Mouse (Mus musculus) liver, embryonic 11.5 days (tissue): ENCODE measurements around the gene Mfsd4a. TPM values are rescaled to one million over a fixed set of nuclear protein-coding genes. Genes with fewer than 3 reads are reported as not detected.
A peak's percentile ranks its signal among the peaks of the same experiment; 100 is the strongest.

Experiments used
- ATAC-seq: fragments of 200-750 bp; cut with Nextera tagmentation; replicated peaks from 2 replicates; pipeline ENCODE4 v1.8.0; 2017; ENCODE audit warnings: moderate number of reproducible peaks, mild to moderate bottlenecking, moderate TSS enrichment, moderate library complexity; ENCODE audit not compliant: low FRiP score
- DNase-seq: peaks from one replicate; pipeline ENCODE4 v3.0.0-alpha.2; 2017; ENCODE audit warnings: low spot score
- H3K27ac ChIP-seq: fragments of 300-500 bp; sonication (generic); 2 replicates; pipeline ENCODE4 v1.5.1; 2014; ENCODE audit warnings: mild to moderate bottlenecking, low read depth, low read length, control low read depth
- H3K27me3 ChIP-seq: fragments of 300-500 bp; sonication (generic); replicated peaks from 2 replicates; pipeline ENCODE4 v1.6.1; 2014; ENCODE audit warnings: low read length, mixed read lengths; ENCODE audit not compliant: control insufficient read depth, insufficient read depth
- H3K36me3 ChIP-seq: fragments of 300-500 bp; sonication (generic); 2 replicates; pipeline ENCODE4 v1.6.1; 2014; ENCODE audit warnings: mild to moderate bottlenecking, low read length, moderate library complexity, mixed read lengths; ENCODE audit not compliant: control insufficient read depth, insufficient read depth
- H3K4me1 ChIP-seq: fragments of 300-500 bp; sonication (generic); replicated peaks from 2 replicates; pipeline ENCODE4 v1.6.1; 2014; ENCODE audit warnings: low read length, mixed read lengths; ENCODE audit not compliant: control insufficient read depth, insufficient read depth
- H3K4me2 ChIP-seq: fragments of 300-500 bp; sonication (generic); 2 replicates; pipeline ENCODE4 v1.6.1; 2014; ENCODE audit warnings: mild to moderate bottlenecking, control low read depth, moderate library complexity
- H3K4me3 ChIP-seq: fragments of 300-500 bp; sonication (generic); 2 replicates; pipeline ENCODE4 v1.5.1; 2014; ENCODE audit warnings: low read depth, low read length, control low read depth
- H3K9ac ChIP-seq: fragments of 300-500 bp; sonication (generic); 2 replicates; pipeline ENCODE4 v1.6.1; 2014; ENCODE audit warnings: low read depth, low read length, control low read depth
- H3K9me3 ChIP-seq: fragments of 300-500 bp; sonication (generic); 2 replicates; pipeline ENCODE4 v1.6.1; 2016; ENCODE audit warnings: low read length, inconsistent platforms, mixed read lengths; ENCODE audit not compliant: control insufficient read depth
- WGBS: fragments of 180-500 bp; shearing (Covaris S2); extraction: QIAGEN DNeasy Blood & Tissue Kit; methylation state at CpG from one replicate; pipeline ENCODE4 v1.1.7; 2014; 5-methylcytosine and 5-hydroxymethylcytosine counted together
- polyA plus RNA-seq: library from polyadenylated mRNA; unstranded; fragments of >200 nt; fragmentation: Nextera tagmentation; extraction: Ambion mirVana; gene quantifications from 2 replicates; pipeline ENCODE4 v1.2.1, GENCODE M21; 2014

Mfsd4a gene
- polyA plus RNA-seq, 1 experiment from 2014 or later: 9.9 TPM

DNA sequence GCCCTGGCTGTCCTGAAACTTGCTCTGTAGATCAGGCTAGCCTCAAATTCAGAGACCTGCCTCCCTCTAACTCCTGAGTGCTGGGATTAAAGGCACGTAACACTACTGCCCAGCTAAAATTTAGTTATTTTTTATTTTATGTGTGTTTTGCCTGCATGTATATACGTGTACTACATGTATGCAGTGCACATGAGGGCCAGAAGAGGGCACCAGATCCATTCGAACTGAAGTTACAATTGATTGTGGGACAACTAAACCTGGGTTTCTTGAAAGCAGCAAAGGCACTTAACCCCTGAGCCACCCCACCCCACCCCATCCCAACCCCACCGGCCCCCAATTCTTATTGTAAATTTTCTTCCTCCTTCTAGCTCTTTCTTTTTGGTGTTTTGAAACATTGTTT, 72.8 kb downstream of the Mfsd4a start:
- Histone ChIP-seq H3K4me1 (no peaks in the 10 kb centered on the region), H3K27ac (no peak overlapping the region), H3K9me3 (no peaks in the 10 kb centered on the region), H3K4me2 (no peak overlapping the region), H3K27me3 (no peaks in the 10 kb centered on the region), H3K4me3 (no peak overlapping the region), H3K36me3 (no peaks in the 10 kb centered on the region), H3K9ac (no peak overlapping the region)
- DNase-seq: no peak
- ATAC-seq: no peak
- WGBS: 22% methylated on average over 4 of the region's 4 CpGs

DNA sequence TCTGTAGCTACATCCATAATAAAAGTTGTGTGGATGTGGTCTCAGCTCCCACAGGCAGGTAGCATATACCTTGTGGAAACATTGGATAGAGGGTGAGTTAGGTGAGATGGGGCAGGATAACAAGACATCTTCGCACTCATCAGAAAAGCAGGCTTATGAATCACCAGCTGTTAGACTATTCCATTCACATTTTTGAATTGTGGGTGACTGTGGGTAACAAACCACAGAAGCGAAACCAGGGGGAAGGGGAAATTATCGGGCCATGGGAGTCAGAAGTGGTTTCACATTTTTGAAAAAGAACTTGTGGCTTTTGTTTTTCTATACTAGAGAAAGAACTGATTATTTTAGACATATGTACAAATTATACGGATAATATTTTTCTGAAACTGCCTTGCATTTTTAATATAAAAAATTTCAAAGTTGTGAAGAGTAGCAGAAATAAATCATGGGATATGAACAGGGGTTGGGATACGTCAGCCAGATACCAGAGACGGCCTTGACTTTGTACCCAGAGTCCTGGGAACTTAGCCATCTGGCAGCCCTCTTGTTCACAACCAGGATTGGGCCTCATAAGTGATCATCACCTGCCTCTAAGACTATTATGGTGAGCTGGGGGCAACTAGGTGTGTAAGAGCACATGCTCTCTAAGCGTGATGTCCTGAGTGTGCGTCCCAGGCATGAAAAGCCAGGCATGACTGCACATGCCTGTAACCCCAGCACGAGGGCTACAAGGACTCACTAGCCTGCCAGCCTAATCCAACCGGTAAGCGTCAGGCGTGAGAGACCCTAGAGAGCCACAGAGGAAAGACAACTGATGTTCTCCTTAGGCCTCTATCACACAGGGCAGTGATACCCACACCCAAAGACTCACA, 74.5 kb downstream of the Mfsd4a start:
- Histone ChIP-seq H3K4me1 (no peaks in the 10 kb centered on the region), H3K27me3 (no peaks in the 10 kb centered on the region), H3K27ac (no peak overlapping the region), H3K36me3 (no peaks in the 10 kb centered on the region), H3K9ac (no peak overlapping the region), H3K9me3 (no peaks in the 10 kb centered on the region), H3K4me2 (no peak overlapping the region), H3K4me3 (no peak overlapping the region)
- ATAC-seq (no peak), DNase-seq (no peak)
- 81% methylated on average over 12 of the region's 12 CpGs for WGBS

DNA sequence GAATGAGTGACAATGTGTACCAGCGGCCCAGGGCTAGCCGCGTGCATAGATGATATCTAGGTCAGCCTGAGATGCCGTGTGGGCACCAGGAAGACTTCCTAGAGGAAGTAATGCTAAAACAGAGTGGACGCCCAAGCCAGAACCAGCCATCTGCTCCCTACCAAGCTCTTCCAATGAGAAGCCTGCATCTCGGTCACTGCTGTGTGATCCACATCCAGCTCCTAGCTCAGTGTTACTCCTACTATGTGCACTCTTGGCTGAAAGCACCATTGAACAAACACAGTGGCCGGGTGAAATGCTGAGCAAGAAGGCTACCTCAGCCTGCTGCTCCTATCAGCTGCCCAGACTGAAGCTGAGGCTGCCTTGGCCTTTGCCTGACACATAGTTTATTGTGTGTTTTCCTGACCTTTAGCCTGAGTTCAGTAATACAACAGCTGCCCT, 75.3 kb downstream of the Mfsd4a start:
- H3K9ac ChIP-seq: no peak overlapping the region
- no peak for ATAC-seq
- DNase-seq: no peak
- H3K4me1 ChIP-seq: no peaks in the 10 kb centered on the region
- 66% methylated on average over 7 of the region's 7 CpGs for WGBS
- H3K36me3 ChIP-seq: no peaks in the 10 kb centered on the region
- H3K4me3 ChIP-seq: no peak overlapping the region
- H3K9me3 ChIP-seq: no peaks in the 10 kb centered on the region
- H3K4me2 ChIP-seq: no peak overlapping the region
- H3K27me3 ChIP-seq: no peaks in the 10 kb centered on the region
- no peak overlapping the region for H3K27ac ChIP-seq

DNA sequence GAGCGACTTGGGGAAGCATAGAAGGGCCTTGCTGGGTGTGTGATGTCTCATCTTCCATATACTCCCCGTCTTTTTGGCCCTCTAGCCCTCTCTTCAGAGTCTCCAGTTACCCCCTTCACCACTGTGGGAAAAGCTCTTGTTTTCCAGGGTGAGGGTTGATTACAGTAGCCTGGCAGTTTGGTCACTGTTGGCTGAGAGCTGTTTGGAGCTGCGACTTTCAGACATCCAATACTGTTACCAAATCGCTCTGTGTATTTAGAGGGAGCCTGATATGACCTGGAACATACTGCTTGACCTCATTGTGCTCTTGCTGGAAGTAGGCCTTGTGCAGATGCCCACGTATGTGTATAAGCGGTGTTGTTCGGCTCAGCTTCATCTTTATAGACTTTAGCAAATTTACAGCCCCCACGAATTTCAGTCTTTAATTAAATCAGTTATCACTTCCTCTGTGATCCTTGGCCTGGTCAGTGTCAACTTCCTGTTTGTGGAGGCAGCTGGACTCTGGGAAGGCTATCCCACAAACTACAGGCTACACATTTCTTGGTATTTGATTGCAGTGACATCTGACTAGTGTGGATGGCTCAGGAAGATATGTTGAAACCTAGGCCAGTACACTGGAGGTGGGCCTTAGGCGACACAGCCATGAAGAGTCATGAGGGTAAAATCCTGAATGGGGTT, 77.6 kb downstream of the Mfsd4a start:
- 78% methylated on average over 9 of the region's 9 CpGs for WGBS
- DNase-seq (no peak), ATAC-seq (no peak)
- Histone ChIP-seq H3K4me3 (no peak overlapping the region), H3K36me3 (no peaks in the 10 kb centered on the region), H3K4me1 (no peaks in the 10 kb centered on the region), H3K27me3 (no peaks in the 10 kb centered on the region), H3K9ac (no peak overlapping the region), H3K4me2 (no peak overlapping the region), H3K9me3 (no peaks in the 10 kb centered on the region), H3K27ac (no peak overlapping the region)

DNA sequence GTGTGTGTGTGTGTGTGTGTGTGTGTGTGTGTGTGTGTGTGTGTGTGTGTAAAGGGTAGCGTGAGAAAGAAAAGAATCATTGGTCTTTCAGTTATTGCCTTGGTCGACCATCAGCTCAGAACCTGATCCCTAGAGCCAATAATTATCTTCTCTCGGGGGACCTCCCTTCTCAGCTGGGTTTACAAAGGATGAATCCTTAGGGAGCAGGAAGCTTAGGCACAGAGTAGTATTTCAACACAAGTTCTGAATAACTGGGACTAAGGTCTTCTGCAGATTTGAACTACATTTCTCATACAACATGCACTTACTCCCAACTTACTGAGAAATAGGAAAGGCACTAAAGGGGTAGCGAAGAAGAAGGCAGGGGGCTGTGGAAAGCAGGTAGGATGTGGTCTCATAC, 78.4 kb downstream of the Mfsd4a start:
- Histone ChIP-seq H3K9ac (no peak overlapping the region), H3K4me1 (no peaks in the 10 kb centered on the region), H3K9me3 (no peaks in the 10 kb centered on the region), H3K27ac (no peak overlapping the region), H3K4me3 (no peak overlapping the region), H3K36me3 (no peaks in the 10 kb centered on the region), H3K4me2 (no peak overlapping the region), H3K27me3 (no peaks in the 10 kb centered on the region)
- 78% methylated on average over 4 of the region's 4 CpGs for WGBS
- ATAC-seq: no peak
- no peak for DNase-seq

DNA sequence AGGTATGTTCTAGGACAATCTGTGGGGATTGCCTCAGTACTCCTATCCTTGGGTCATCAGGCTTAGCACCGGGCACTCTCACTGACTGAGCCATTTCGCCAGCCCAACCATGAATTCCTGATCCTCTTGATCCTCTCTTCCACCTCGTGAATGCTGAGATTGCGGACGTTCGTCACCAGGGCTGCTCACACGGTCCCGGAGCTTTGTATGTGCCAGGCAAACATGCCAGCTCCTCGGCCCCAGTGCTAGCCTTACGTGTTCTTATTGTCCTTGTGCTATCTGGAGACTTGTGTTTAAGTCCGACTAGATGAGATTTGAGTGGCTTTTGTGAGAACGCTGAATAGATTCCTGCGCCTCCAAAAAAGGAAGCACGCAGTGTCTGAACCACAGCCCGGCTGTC, 80.4 kb downstream of the Mfsd4a start:
- Histone ChIP-seq H3K9me3 (no peaks in the 10 kb centered on the region), H3K4me2 (no peak overlapping the region), H3K4me3 (no peak overlapping the region), H3K9ac (no peak overlapping the region), H3K36me3 (no peaks in the 10 kb centered on the region), H3K4me1 (no peaks in the 10 kb centered on the region), H3K27me3 (no peaks in the 10 kb centered on the region), H3K27ac (no peak overlapping the region)
- no peak for ATAC-seq
- WGBS: 69% methylated on average over 15 of the region's 15 CpGs
- DNase-seq: no peak

DNA sequence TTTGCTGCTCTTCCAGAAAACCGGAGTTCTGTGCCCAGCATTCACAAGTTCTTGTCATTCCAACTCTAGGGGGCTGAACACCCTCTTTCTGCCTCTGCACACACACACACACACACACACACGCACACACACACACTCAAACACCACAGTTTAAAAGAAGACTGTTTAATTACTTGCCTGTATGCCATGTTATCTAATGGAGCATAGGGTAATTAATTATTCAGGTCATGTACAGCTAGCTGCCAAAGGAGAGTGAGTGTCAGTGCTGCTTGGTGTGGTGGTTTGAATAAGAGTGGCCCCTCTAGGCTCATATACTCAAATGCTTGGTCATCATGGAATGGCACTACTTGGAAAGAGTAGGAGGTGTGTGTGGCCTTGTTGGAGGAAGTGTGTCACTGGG, 84.1 kb downstream of the Mfsd4a start:
- H3K9me3 ChIP-seq: no peaks in the 10 kb centered on the region
- no peak overlapping the region for H3K4me2 ChIP-seq
- H3K4me3 ChIP-seq: no peak overlapping the region
- no peaks in the 10 kb centered on the region for H3K36me3 ChIP-seq
- 76% methylated on average over 2 of the region's 2 CpGs for WGBS
- ATAC-seq: no peak
- no peaks in the 10 kb centered on the region for H3K27me3 ChIP-seq
- DNase-seq: no peak
- H3K9ac ChIP-seq: no peak overlapping the region
- peaks cover 2% of the 10 kb centered on the region; the same call in 1 of the 2 replicates for H3K4me1 ChIP-seq
- no peak overlapping the region for H3K27ac ChIP-seq

DNA sequence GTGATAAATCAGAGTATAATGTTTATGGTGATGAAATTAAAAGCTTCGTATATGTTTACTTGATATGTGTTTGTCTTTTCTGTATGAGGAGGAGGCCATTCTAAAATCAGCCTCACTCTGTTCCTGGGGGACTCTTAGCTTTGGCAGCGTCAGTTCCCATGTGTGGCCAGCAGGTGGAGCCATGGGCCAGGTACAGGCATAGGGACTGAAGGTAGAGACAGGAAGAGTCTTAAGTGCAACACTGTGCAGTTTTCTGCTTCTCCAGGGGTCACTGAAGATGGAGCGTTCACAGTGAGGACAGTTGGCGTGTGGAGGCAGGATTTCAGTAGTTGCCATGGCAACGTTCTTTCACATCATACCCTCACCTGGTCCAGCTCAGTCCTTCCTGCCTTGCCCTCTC, 85.0 kb downstream of the Mfsd4a start:
- no peak overlapping the region for H3K9ac ChIP-seq
- H3K4me2 ChIP-seq: no peak overlapping the region
- H3K4me1 ChIP-seq: peaks cover 2% of the 10 kb centered on the region; the same call in 1 of the 2 replicates
- no peaks in the 10 kb centered on the region for H3K27me3 ChIP-seq
- peak; percentile 68 for DNase-seq
- ATAC-seq: peak; percentile 32
- no peaks in the 10 kb centered on the region for H3K9me3 ChIP-seq
- 0 out of 2 replicates have a peak, but pooled peaks cover 2% of the 10 kb centered on the region for H3K36me3 ChIP-seq
- WGBS: 14% methylated on average over 5 of the region's 5 CpGs
- no peak overlapping the region for H3K4me3 ChIP-seq
- no peak overlapping the region for H3K27ac ChIP-seq
